Mouse (Mus musculus): ENCODE results near the gene Cog5. TPM values are rescaled to one million over a fixed set of nuclear protein-coding genes. Genes with fewer than 3 reads are reported as not detected.

Cog5 gene
- polyA plus RNA-seq, 1 experiment from 2014 or later = 26.9 TPM

DNA sequence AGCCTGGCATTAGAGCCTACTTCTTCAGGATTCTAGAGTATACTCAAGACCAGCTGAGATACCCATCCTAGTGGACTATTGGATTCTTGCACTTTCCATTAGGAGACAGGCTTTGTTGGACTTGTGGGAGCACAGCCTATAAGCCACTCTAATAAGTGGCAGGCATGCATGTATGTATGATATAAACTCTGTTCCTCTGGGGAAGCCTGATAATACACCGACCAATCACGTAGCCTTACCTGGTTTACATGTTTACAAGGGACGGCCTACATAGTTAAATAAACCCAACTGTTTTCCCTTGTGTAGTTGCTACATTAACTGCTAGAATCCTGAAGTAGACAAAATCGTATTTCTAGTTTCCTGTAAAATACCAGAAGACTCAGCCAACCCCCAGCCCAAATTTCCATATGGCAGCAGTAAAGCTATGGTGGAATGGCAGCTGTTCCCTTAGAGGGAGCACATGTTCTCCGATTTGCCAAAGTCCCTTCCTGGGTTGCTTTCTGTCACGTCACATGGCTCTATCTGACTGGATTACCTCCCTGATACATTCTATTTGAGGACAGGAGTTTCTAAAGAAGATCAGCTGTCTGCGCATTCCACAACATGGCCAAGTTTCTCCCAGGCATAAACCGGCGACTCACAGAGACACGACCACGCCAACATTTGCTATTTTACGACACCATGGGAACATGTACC, 311.0 kb downstream of the Cog5 start:
- Histone ChIP-seq H3K9me3 (no peaks in the 10 kb centered on the region), H3K36me3 (peaks cover 4% of the 10 kb centered on the region; the same call in 1 of the 2 replicates), H3K4me1 (replicated peaks) (no peaks in the 10 kb centered on the region), H3K4me3 (no peak overlapping the region), H3K27ac (no peak overlapping the region), H3K27me3 (ENCODE audit: insufficient read depth, poor library complexity, severe bottlenecking) (no peaks in the 10 kb centered on the region)
- 92% methylated on average over 12 of the region's 12 CpGs for WGBS
- DNase-seq (ENCODE audit: low spot score) = no peak

DNA sequence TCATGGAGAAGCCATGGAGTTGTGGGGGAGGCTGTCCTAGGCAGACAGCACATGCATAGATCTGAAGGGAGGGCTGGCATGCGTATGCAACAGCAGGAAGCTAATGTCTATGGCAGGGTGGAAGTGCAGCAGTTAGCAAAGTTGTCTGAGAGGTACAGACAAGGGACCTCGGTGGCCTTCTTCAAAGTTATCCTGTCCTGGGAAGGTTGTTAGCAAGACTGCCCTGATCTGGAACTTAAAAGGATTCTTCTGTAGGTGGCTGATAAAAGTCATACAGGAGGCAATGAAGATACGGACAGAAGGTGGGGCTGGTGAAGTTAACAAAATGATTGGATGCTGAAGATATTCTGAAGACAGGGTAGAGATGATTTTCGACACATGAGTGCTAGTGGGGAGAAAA, 311.7 kb downstream of the Cog5 start:
- 89% methylated on average over 4 of the region's 4 CpGs for WGBS
- DNase-seq (ENCODE audit: low spot score) = no peak

DNA sequence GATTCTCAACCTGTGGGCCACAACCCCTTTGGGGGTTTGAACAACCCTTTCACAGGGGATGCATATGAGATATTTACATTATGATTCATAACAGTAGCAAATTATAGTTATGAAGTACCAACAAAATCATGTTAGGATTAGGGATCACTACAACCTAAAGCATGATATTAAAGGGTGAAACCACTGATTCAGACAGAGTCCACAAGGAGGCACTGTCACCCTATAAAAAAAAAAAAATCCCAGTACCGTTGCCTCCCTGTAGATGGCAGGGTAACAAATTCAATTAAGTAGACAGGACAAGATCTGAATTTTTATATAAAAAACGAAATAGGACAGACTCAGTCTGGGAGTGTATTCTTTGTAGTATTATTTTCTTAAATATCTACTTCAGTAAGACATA, 312.9 kb downstream of the Cog5 start:
- H3K27me3 ChIP-seq (ENCODE audit: insufficient read depth, poor library complexity, severe bottlenecking) = no peaks in the 10 kb centered on the region
- H3K9me3 ChIP-seq = no peaks in the 10 kb centered on the region
- no peaks in the 10 kb centered on the region for H3K4me1 ChIP-seq (replicated peaks)
- H3K36me3 ChIP-seq = peaks cover 3% of the 10 kb centered on the region; the same call in 1 of the 2 replicates
- DNase-seq (ENCODE audit: low spot score) = peak; percentile 38
- no peak overlapping the region for H3K27ac ChIP-seq
- H3K4me3 ChIP-seq = no peak overlapping the region
- 15% methylated on average over 2 of the region's 2 CpGs for WGBS

More for the DNA sequence above, 311.7 kb downstream of the Cog5 start:
- H3K4me1 ChIP-seq (replicated peaks) = no peaks in the 10 kb centered on the region
- no peaks in the 10 kb centered on the region for H3K27me3 ChIP-seq (ENCODE audit: insufficient read depth, poor library complexity, severe bottlenecking)
- H3K27ac ChIP-seq = no peak overlapping the region
- H3K36me3 ChIP-seq = peaks cover 4% of the 10 kb centered on the region; the same call in 1 of the 2 replicates
- H3K9me3 ChIP-seq = no peaks in the 10 kb centered on the region
- no peak overlapping the region for H3K4me3 ChIP-seq

DNA sequence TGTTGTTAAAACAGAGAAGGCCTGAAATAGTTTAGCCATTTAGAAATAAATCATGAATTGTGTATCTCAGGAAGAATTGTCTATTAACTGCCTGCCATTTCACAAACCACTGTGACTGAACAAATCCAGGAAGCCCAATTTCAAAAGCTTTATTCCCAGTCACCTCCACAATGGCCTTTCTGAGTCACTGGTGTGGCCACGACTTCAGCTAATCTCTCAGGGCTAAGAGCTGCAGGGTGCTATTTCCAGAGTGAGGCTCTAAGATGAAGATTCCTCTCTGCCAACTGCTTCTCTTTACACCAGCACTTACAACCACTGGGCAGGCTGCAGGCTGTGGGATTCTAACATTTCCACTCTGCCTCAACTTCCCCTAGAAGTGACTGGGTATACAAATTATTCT, 314.4 kb downstream of the Cog5 start:
- Histone ChIP-seq H3K27ac (no peak overlapping the region), H3K9me3 (no peaks in the 10 kb centered on the region), H3K36me3 (no peaks in the 10 kb centered on the region), H3K4me3 (no peak overlapping the region), H3K4me1 (replicated peaks) (no peaks in the 10 kb centered on the region), H3K27me3 (ENCODE audit: insufficient read depth, poor library complexity, severe bottlenecking) (no peaks in the 10 kb centered on the region)
- no peak for DNase-seq (ENCODE audit: low spot score)
- WGBS = 35% methylated on average over 1 of the region's 1 CpGs

DNA sequence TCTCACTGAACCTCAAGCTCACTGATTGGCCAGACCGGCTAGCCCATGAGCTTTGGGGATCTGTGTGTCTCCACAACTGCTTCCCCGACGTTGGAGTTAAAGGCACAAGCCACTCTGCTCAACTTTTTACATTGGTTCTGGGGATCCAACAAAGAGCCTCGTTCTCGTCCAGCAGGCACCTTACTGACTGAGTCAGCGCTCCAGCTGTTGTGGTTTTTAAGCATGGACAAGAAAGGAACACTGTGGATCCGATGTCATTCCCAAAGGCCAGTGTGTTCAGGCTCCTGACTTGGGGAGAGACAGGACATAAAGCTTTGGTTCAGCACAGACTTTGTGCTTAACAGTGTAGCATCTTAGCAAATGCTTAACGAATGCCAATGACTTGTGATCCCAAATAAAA, 316.9 kb downstream of the Cog5 start:
- DNase-seq (ENCODE audit: low spot score) = no peak
- Histone ChIP-seq H3K27me3 (ENCODE audit: insufficient read depth, poor library complexity, severe bottlenecking) (no peaks in the 10 kb centered on the region), H3K4me3 (no peak overlapping the region), H3K36me3 (no peaks in the 10 kb centered on the region), H3K4me1 (replicated peaks) (no peaks in the 10 kb centered on the region), H3K9me3 (no peaks in the 10 kb centered on the region), H3K27ac (no peak overlapping the region)
- 90% methylated on average over 8 of the region's 8 CpGs for WGBS

DNA sequence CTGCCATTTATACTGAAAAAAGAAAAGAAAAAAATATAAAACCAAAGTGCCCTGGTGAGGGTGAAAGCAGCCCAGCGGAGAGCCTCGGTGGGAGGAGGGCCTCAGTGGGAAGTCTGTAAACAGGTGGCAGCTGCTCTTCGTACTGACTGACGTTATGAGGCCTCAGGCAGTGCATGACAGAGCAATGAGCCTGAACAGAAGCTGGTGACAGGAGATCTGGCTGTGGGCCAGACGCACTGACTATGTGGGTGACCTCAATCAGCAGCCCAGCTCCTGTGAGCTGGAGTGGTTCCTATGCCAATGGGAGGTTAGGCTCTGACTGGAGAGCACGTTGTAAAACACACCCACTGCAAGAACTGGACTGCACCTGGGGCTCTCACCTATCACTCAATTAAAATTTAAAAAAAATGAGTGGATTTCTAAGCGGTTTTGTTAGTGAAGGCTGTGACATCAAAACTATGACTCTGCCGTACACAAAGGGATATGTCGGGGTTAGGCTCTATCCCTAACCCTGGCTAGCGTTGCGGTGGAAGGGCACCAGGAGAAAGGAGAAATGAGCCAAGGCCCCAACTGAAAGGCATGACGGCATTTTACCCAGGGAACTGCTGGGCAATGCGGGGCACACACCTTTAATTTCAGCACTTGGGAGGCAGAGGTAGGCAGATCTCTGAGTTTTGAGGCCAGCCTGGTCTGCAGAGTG, 319.0 kb downstream of the Cog5 start:
- H3K27me3 ChIP-seq (ENCODE audit: insufficient read depth, poor library complexity, severe bottlenecking) = no peaks in the 10 kb centered on the region
- no peak for DNase-seq (ENCODE audit: low spot score)
- no peak overlapping the region for H3K27ac ChIP-seq
- H3K4me3 ChIP-seq = no peak overlapping the region
- 0 out of 2 replicates have a peak, but pooled peaks cover 3% of the 10 kb centered on the region for H3K4me1 ChIP-seq (replicated peaks)
- H3K9me3 ChIP-seq = no peaks in the 10 kb centered on the region
- WGBS = 75% methylated on average over 13 of the region's 13 CpGs
- H3K36me3 ChIP-seq = no peaks in the 10 kb centered on the region

DNA sequence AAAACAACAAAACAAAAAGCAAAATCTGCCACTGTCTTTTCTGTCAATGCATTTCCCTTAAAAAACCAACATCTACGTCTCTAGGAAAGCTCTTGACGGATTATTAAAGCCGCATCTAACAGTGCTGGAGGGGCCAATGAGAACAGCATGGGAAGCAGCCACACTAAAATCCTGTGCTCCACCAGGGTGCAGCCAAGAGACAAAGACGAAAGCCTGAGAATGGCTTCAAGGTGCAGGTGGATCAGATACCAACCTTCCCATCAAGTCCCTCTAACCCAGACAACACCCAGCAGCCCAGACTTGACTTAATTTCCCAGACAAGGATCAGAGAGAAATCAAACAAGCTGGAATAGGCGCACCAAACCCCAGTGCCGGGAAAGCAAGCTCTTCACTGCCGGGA, 321.9 kb downstream of the Cog5 start:
- no peak for DNase-seq (ENCODE audit: low spot score)
- H3K36me3 ChIP-seq = no peaks in the 10 kb centered on the region

DNA sequence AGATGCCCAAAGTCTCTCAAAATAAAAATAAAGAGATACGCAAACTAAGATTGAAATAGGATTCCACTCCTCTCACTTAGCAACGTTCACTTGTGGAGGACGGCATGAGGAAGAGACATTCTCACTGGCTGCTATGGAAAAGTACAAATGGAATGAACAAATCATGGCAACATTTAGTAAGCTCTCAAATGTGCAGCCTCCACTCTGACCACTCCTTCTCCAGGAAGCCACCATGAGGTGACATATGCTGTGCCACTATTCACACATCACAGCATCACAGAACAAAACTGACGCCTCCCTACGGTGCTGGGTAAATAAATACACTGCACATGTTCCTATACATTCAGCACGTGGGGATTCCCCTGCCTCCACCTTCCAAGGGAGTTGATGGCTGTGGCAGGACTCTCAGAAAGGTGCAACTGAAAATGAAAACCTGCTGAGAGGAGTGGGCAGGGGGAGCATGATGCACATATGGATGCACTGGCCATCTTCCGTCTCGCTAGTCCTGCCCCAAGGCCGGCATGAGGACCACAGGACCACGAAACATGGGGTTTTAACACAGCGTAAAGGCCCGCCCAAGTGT, 323.0 kb downstream of the Cog5 start:
- Histone ChIP-seq H3K4me1 (replicated peaks) (0 out of 2 replicates have a peak, but pooled peaks cover 3% of the 10 kb centered on the region), H3K9me3 (no peaks in the 10 kb centered on the region), H3K27ac (no peak overlapping the region), H3K36me3 (0 out of 2 replicates have a peak, but pooled peaks cover 2% of the 10 kb centered on the region), H3K4me3 (no peak overlapping the region), H3K27me3 (ENCODE audit: insufficient read depth, poor library complexity, severe bottlenecking) (no peaks in the 10 kb centered on the region)
- 70% methylated on average over 12 of the region's 12 CpGs for WGBS
- no peak for DNase-seq (ENCODE audit: low spot score)

More for the DNA sequence above, 321.9 kb downstream of the Cog5 start:
- 0 out of 2 replicates have a peak, but pooled peaks cover 3% of the 10 kb centered on the region for H3K4me1 ChIP-seq (replicated peaks)
- 61% methylated on average over 7 of the region's 7 CpGs for WGBS
- H3K4me3 ChIP-seq = no peak overlapping the region
- H3K27me3 ChIP-seq (ENCODE audit: insufficient read depth, poor library complexity, severe bottlenecking) = no peaks in the 10 kb centered on the region
- no peak overlapping the region for H3K27ac ChIP-seq
- H3K9me3 ChIP-seq = no peaks in the 10 kb centered on the region

DNA sequence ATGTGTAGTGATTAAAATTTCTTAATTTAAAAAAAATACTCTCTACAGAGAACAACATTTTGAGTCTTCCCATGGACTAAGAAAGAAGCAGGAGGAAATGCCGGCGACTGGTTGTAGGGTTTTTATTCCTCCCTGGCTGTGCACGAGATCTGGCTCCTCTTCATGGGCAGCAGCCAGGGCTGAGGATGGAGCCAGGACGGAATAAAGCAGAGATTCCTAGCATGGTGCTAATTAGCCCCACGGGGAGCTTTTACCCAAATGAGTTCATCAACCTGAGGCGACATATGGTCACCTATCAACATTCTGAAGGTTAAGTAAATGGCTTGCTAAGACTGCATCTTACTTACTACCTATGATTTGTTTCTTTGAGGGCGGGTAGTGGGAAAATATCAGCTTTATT, 328.6 kb downstream of the Cog5 start:
- WGBS = 69% methylated on average over 7 of the region's 7 CpGs
- no peak for DNase-seq (ENCODE audit: low spot score)
- Histone ChIP-seq H3K4me3 (no peak overlapping the region), H3K9me3 (no peaks in the 10 kb centered on the region; the same call in 1 of the 2 replicates), H3K27me3 (ENCODE audit: insufficient read depth, poor library complexity, severe bottlenecking) (no peaks in the 10 kb centered on the region), H3K36me3 (0 out of 2 replicates have a peak, but pooled peaks cover 2% of the 10 kb centered on the region), H3K4me1 (replicated peaks) (0 out of 2 replicates have a peak, but pooled peaks cover 4% of the 10 kb centered on the region), H3K27ac (no peak overlapping the region)

DNA sequence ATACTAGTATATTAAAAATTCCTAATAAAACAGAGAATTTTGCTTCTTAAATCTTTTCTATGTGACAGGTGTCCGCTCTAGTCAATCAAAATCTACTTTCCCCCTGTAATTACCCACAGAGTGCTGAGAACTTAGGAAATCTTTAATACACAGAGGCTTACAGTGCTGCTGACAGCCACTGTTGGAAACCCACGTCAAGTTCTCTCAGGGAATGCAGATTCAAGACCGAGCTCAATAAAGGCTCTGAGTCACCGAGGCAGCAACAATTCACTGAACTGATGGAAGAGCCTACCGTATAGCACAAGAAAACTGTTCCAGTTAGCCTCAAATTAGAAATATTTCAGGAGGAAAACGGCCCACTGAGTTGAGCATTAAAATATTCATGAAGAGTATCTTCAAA, 329.1 kb downstream of the Cog5 start:
- no peak for DNase-seq (ENCODE audit: low spot score)
- H3K36me3 ChIP-seq = 0 out of 2 replicates have a peak, but pooled peaks cover 2% of the 10 kb centered on the region
- 0 out of 2 replicates have a peak, but pooled peaks cover 4% of the 10 kb centered on the region for H3K4me1 ChIP-seq (replicated peaks)
- no peaks in the 10 kb centered on the region for H3K27me3 ChIP-seq (ENCODE audit: insufficient read depth, poor library complexity, severe bottlenecking)
- no peak overlapping the region for H3K27ac ChIP-seq
- no peak overlapping the region for H3K4me3 ChIP-seq
- 80% methylated on average over 6 of the region's 6 CpGs for WGBS
- no peaks in the 10 kb centered on the region; the same call in 1 of the 2 replicates for H3K9me3 ChIP-seq

DNA sequence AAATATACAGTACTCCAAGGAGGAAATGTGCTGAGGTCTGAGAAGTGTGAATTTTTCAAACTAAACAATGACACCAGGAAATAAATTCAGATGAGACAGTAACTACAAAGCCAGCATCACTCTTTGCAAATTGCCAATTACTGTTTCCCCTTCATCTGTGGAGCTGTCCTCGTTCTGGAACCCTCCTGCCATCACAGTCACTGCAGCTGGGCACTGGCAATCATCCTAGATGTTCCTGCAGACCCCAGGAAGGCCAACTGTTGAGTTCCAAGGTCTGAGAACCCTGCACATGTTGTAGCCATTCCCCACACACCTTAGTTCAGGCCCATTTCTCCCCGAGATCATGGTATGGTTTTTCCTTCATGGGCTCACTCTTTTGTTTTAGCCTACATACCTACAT, 329.5 kb downstream of the Cog5 start:
- 0 out of 2 replicates have a peak, but pooled peaks cover 4% of the 10 kb centered on the region for H3K4me1 ChIP-seq (replicated peaks)
- no peak for DNase-seq (ENCODE audit: low spot score)
- H3K4me3 ChIP-seq = no peak overlapping the region
- H3K27me3 ChIP-seq (ENCODE audit: insufficient read depth, poor library complexity, severe bottlenecking) = no peaks in the 10 kb centered on the region
- H3K27ac ChIP-seq = no peak overlapping the region
- H3K36me3 ChIP-seq = 0 out of 2 replicates have a peak, but pooled peaks cover 2% of the 10 kb centered on the region
- H3K9me3 ChIP-seq = no peaks in the 10 kb centered on the region; the same call in 1 of the 2 replicates
- 61% methylated on average over 2 of the region's 2 CpGs for WGBS

DNA sequence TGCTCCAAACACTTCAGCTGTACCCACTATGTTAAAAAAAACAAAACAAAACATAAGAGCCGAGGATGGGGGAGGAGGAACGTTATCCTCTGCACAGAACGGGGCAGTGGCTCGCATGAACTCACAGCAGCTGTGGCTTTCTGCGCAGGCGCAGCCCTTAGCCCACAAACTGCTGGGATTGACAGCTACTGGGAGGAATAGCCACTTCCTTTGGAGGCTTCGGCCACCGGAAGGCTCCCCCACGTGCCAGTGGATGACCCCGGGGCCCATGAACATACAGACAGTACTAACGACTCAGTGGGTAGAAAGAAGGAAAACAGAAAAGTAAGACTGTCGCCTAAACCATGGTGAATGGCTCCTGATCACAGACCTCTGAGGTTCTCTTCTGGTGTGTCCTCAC, 330.0 kb downstream of the Cog5 start:
- no peak for DNase-seq (ENCODE audit: low spot score)
- H3K4me1 ChIP-seq (replicated peaks) = 0 out of 2 replicates have a peak, but pooled peaks cover 4% of the 10 kb centered on the region
- H3K9me3 ChIP-seq = no peaks in the 10 kb centered on the region; the same call in 1 of the 2 replicates
- no peaks in the 10 kb centered on the region for H3K27me3 ChIP-seq (ENCODE audit: insufficient read depth, poor library complexity, severe bottlenecking)
- WGBS = 73% methylated on average over 12 of the region's 12 CpGs
- H3K36me3 ChIP-seq = 0 out of 2 replicates have a peak, but pooled peaks cover 2% of the 10 kb centered on the region
- H3K4me3 ChIP-seq = no peak overlapping the region
- no peak overlapping the region for H3K27ac ChIP-seq

All from hindbrain, embryonic 10.5 days (tissue).